Mouse (Mus musculus): ENCODE measurements around the gene Eno1. TPM values are rescaled to one million over a fixed set of nuclear protein-coding genes. Genes with fewer than 3 reads are reported as not detected.

Gene Eno1
- polyA plus RNA-seq, 1 experiment from 2014 or later, result 733 TPM

DNA sequence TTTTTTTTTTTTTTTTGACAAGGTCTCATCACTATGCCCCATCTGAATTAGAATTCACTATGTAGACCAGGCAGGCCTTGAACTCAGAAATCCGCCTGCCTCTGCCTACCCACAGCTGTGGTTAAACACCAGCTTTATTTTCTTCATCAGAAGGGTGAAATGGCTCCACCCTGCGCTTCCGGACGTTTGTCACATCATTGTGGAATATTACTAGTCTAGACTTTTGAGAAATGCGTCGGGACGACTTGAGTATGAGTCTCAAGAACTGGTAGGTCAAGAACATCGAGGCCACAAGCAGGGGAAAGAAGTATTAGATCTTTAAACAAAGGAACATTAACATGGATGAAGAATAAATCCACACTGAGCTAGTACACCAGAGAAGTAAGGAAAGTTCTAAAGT lies 490 bp upstream of the Eno1 start:
- 66% methylated on average over 8 of the region's 8 CpGs for WGBS
- Histone ChIP-seq H3K36me3 (ENCODE audit: control insufficient read depth, insufficient read depth, low read length) (peaks cover 3% of the 10 kb centered on the region; the same call in 1 of the 2 replicates), H3K27ac (replicated peaks) (peak overlapping the region; percentile 97), H3K4me2 (replicated peaks; ENCODE audit: low read depth) (peak overlapping the region; percentile 75), H3K9me3 (ENCODE audit: control insufficient read depth, low read length) (no peaks in the 10 kb centered on the region), H3K4me1 (replicated peaks; ENCODE audit: control insufficient read depth, insufficient read depth) (0 out of 2 replicates have a peak, but pooled peaks cover 6% of the 10 kb centered on the region), H3K9ac (ENCODE audit: low read length) (peak overlapping the region; percentile 87), H3K4me3 (ENCODE audit: low read depth, low read length) (peak overlapping the region; percentile 60; the same call in 1 of the 2 replicates), H3K27me3 (ENCODE audit: control insufficient read depth, insufficient read depth, low read length) (no peaks in the 10 kb centered on the region)
- TF ChIP-seq CTCF (IDR thresholded peaks at IDR 0.05; ENCODE audit: low read depth) (no peak), EP300 (optimal IDR thresholded peaks at IDR 0.05) (no peak)
- ATAC-seq (ENCODE audit: low FRiP score, low TSS enrichment) (no peak), DNase-seq (ENCODE audit: low spot score) (no peak)

DNA sequence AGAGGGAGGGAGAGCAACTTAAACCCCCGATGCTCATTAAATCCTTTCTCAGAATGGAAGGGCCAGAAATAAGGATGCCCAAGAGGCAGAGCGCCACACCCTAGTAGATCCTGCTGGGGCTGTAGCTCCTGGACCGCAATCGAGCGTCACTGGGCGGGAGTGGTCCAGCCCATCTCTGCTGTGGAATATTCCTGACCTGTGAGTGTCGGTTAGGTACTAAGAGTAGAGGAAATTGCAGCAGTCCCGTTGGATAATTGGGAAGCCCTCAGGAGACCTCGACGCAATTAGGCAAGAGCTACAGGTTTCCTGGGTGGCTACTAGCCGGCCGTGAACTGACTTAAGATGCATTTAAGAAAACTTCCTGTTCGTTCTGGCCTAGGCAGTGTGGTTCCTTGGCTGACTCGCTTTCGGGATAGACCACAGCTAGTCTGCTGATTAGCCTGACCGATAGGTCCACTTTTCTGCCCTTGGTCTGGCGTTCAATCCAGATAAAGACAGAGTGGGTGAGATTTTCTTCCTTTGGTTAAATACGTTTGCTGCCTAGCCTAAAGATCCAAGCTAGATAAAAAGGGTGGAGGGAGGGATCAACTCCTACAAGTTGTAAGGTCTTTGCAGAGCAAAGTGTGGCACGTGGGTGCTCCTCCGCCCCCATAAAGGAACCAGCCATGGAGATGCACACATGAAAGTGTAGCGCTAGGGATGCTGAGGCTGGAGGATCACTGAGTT lies 1.3 kb downstream of the Eno1 start:
- DNase-seq (ENCODE audit: low spot score), result peak; percentile 67
- H3K9me3 ChIP-seq (ENCODE audit: control insufficient read depth, low read length), result no peaks in the 10 kb centered on the region
- H3K27me3 ChIP-seq (ENCODE audit: control insufficient read depth, insufficient read depth, low read length), result no peaks in the 10 kb centered on the region
- peaks cover 19% of the 10 kb centered on the region; the same call in 1 of the 2 replicates for H3K36me3 ChIP-seq (ENCODE audit: control insufficient read depth, insufficient read depth, low read length)
- peak overlapping the region; percentile 60 for H3K4me3 ChIP-seq (ENCODE audit: low read depth, low read length)
- peak overlapping the region; percentile 75 for H3K4me2 ChIP-seq (replicated peaks; ENCODE audit: low read depth)
- peak overlapping the region; percentile 97 for H3K27ac ChIP-seq (replicated peaks)
- no peak for ATAC-seq (ENCODE audit: low FRiP score, low TSS enrichment)
- H3K4me1 ChIP-seq (replicated peaks; ENCODE audit: control insufficient read depth, insufficient read depth), result 0 out of 2 replicates have a peak, but pooled peaks cover 9% of the 10 kb centered on the region
- TF ChIP-seq EP300 (optimal IDR thresholded peaks at IDR 0.05) (no peak), CTCF (IDR thresholded peaks at IDR 0.05; ENCODE audit: low read depth) (no peak)
- WGBS, result under 1% methylated on average over 21 of the region's 21 CpGs
- peak overlapping the region; percentile 87 for H3K9ac ChIP-seq (ENCODE audit: low read length)

DNA sequence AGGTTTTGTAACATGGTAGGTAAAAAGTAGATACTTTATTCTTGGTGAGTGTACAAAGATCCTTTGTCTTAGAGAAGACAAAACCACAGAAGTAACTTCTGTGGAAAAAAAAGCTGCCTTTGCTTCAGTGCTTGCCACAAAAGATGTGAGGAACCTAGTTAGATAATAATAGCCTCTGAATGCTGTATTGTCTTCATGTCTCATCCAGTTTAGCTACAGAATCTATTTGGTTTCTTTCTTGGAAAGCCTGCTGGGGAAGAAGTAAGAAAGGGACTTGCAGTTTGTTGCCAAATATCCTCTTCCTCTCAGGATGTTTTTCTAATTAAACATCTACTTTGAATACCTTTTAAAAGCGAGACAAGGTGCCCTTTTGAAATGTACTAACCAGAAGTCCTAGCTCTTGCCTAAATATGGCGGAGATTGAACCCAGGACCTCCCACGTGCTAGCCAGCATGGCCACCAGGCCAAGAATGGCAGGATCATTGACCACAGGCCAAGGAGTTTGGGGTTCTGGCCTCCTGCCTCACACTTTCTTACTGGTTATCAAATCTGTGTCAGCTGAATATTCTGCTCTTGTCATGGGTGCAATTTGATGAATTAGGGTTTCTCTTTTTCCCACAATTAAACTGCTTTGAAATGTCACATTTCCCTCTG lies 2.0 kb downstream of the Eno1 start:
- H3K4me1 ChIP-seq (replicated peaks; ENCODE audit: control insufficient read depth, insufficient read depth), result 0 out of 2 replicates have a peak, but pooled peaks cover 9% of the 10 kb centered on the region
- no peaks in the 10 kb centered on the region for H3K27me3 ChIP-seq (ENCODE audit: control insufficient read depth, insufficient read depth, low read length)
- 21% methylated on average over 3 of the region's 3 CpGs for WGBS
- DNase-seq (ENCODE audit: low spot score) (no peak), ATAC-seq (ENCODE audit: low FRiP score, low TSS enrichment) (no peak)
- peaks cover 26% of the 10 kb centered on the region; the same call in 1 of the 2 replicates for H3K36me3 ChIP-seq (ENCODE audit: control insufficient read depth, insufficient read depth, low read length)
- peak overlapping the region; percentile 87; the same call in 1 of the 2 replicates for H3K9ac ChIP-seq (ENCODE audit: low read length)
- H3K27ac ChIP-seq (replicated peaks), result peak overlapping the region; percentile 49; the same call in 1 of the 2 replicates
- peak overlapping the region; percentile 60 for H3K4me3 ChIP-seq (ENCODE audit: low read depth, low read length)
- H3K4me2 ChIP-seq (replicated peaks; ENCODE audit: low read depth), result peak overlapping the region; percentile 75
- TF ChIP-seq EP300 (optimal IDR thresholded peaks at IDR 0.05), result no peak
- TF ChIP-seq CTCF (IDR thresholded peaks at IDR 0.05; ENCODE audit: low read depth), result no peak
- H3K9me3 ChIP-seq (ENCODE audit: control insufficient read depth, low read length), result no peaks in the 10 kb centered on the region

DNA sequence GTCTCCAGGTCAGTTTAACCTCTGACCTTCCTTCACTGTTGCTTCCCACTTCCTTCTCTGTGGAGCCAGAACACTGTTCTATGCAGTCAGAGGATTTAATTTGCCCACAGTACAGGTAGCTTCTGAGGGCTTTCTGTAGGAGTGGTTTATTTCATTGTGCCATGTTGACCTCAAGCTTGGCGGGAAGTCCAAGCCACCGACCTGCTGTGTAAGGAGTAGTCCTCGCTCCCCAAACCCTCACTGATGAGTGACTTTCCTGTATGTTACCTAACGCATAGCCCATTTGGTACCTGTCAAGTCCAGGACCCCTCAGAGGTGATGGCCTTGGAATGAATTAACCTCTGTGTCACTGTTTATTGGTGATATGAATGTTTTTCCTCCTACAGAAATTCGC lies 2.6 kb downstream of the Eno1 start:
- ATAC-seq (ENCODE audit: low FRiP score, low TSS enrichment), result no peak
- Histone ChIP-seq H3K27me3 (ENCODE audit: control insufficient read depth, insufficient read depth, low read length) (no peaks in the 10 kb centered on the region), H3K4me3 (ENCODE audit: low read depth, low read length) (no peak overlapping the region), H3K4me1 (replicated peaks; ENCODE audit: control insufficient read depth, insufficient read depth) (0 out of 2 replicates have a peak, but pooled peaks cover 9% of the 10 kb centered on the region), H3K9ac (ENCODE audit: low read length) (no peak overlapping the region), H3K27ac (replicated peaks) (peak overlapping the region; percentile 56), H3K9me3 (ENCODE audit: control insufficient read depth, low read length) (no peaks in the 10 kb centered on the region), H3K4me2 (replicated peaks; ENCODE audit: low read depth) (peak overlapping the region; percentile 75), H3K36me3 (ENCODE audit: control insufficient read depth, insufficient read depth, low read length) (peaks cover 29% of the 10 kb centered on the region; the same call in 1 of the 2 replicates)
- TF ChIP-seq EP300 (optimal IDR thresholded peaks at IDR 0.05) (no peak), CTCF (IDR thresholded peaks at IDR 0.05; ENCODE audit: low read depth) (no peak)
- DNase-seq (ENCODE audit: low spot score), result no peak
- 44% methylated on average over 5 of the region's 5 CpGs for WGBS

DNA sequence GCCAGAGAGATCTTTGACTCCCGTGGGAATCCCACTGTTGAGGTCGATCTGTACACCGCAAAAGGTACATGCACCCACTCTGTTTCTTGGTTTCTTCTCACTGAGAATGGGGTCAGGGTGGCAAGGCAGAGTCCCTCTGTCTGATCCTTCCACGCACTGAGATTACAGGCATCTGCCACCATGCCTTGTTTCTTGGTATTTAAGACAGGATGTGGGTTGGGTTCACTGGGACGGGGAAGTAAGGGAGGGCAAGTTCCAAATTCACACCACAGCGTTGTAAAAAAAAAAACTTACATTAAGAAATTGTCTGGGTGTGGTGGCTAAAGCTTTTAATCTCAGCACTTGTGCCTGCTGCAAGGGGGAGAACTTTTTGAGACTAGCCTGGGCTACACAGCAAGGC lies 3.0 kb downstream of the Eno1 start:
- H3K4me1 ChIP-seq (replicated peaks; ENCODE audit: control insufficient read depth, insufficient read depth), result 0 out of 2 replicates have a peak, but pooled peaks cover 9% of the 10 kb centered on the region
- TF ChIP-seq EP300 (optimal IDR thresholded peaks at IDR 0.05), result no peak
- TF ChIP-seq CTCF (IDR thresholded peaks at IDR 0.05; ENCODE audit: low read depth), result no peak
- no peak overlapping the region for H3K9ac ChIP-seq (ENCODE audit: low read length)
- H3K27me3 ChIP-seq (ENCODE audit: control insufficient read depth, insufficient read depth, low read length), result no peaks in the 10 kb centered on the region
- no peak for DNase-seq (ENCODE audit: low spot score)
- H3K27ac ChIP-seq (replicated peaks), result peak overlapping the region; percentile 56
- H3K36me3 ChIP-seq (ENCODE audit: control insufficient read depth, insufficient read depth, low read length), result peaks cover 30% of the 10 kb centered on the region; the same call in 1 of the 2 replicates
- no peak overlapping the region for H3K4me3 ChIP-seq (ENCODE audit: low read depth, low read length)
- no peak for ATAC-seq (ENCODE audit: low FRiP score, low TSS enrichment)
- H3K9me3 ChIP-seq (ENCODE audit: control insufficient read depth, low read length), result no peaks in the 10 kb centered on the region
- peak overlapping the region; percentile 75; the same call in 1 of the 2 replicates for H3K4me2 ChIP-seq (replicated peaks; ENCODE audit: low read depth)
- WGBS, result 41% methylated on average over 6 of the region's 6 CpGs

Measured in stomach, postnatal 0 days (tissue).